Mouse (Mus musculus): ENCODE data around the gene Gsk3a. TPM values are rescaled to one million over a fixed set of nuclear protein-coding genes. Genes with fewer than 3 reads are reported as not detected.

The Gsk3a gene
- polyA plus RNA-seq (2014; fragmentation: Nextera tagmentation; extraction: Ambion mirVana): 20.7 and 26.0 TPM in 2 replicates

GRCm38 (mm10) chr7:25237249-25238014 lies at the start of gene Gsk3a:
TSS of gene Gsk3a (minus strand) at chr7:25237851.
- Histone ChIP-seq H3K4me2 (ENCODE audit: low read length) (peak within 1 kb of the TSS; percentile 80), H3K36me3 (ENCODE audit: control insufficient read depth, insufficient read depth, low read length) (peaks cover 20% of the 10 kb centered on the region), H3K9ac (replicated peaks; ENCODE audit: low read length) (peak within 1 kb of the TSS; percentile 95), H3K9me3 (ENCODE audit: control insufficient read depth, low read length) (no peaks in the 10 kb centered on the region), H3K27me3 (ENCODE audit: control insufficient read depth, insufficient read depth, low read length) (no peaks in the 10 kb centered on the region), H3K27ac (replicated peaks; ENCODE audit: low read depth, low read length) (peak within 1 kb of the TSS; percentile 81), H3K4me3 (replicated peaks; ENCODE audit: low read depth, low read length) (peak within 1 kb of the TSS; percentile 90), H3K4me1 (ENCODE audit: control insufficient read depth, insufficient read depth, low read length) (peaks cover 24% of the 10 kb centered on the region)
- ATAC-seq (ENCODE audit: low FRiP score, low TSS enrichment): peak; percentile 91
- WGBS: under 1% methylated on average over 76 of the region's 76 CpGs
- peak; percentile 99 for DNase-seq

GRCm38 (mm10) chr7:25286989-25287388 lies 49.3 kb upstream of the Gsk3a start:
- Histone ChIP-seq H3K4me1 (ENCODE audit: control insufficient read depth, insufficient read depth, low read length) (peaks cover 22% of the 10 kb centered on the region), H3K4me3 (replicated peaks; ENCODE audit: low read depth, low read length) (no peak overlapping the region)
- WGBS: 86% methylated on average over 8 of the region's 8 CpGs

GRCm38 (mm10) chr7:25285511-25286238 lies 48.0 kb upstream of the Gsk3a start:
- Histone ChIP-seq H3K36me3 (ENCODE audit: control insufficient read depth, insufficient read depth, low read length) (peaks cover 61% of the 10 kb centered on the region), H3K27me3 (ENCODE audit: control insufficient read depth, insufficient read depth, low read length) (no peaks in the 10 kb centered on the region), H3K4me3 (replicated peaks; ENCODE audit: low read depth, low read length) (no peak overlapping the region), H3K27ac (replicated peaks; ENCODE audit: low read depth, low read length) (0 out of 2 replicates have a peak overlapping the region, but pooled peaks have one; percentile 15), H3K4me1 (ENCODE audit: control insufficient read depth, insufficient read depth, low read length) (peaks cover 32% of the 10 kb centered on the region), H3K9ac (replicated peaks; ENCODE audit: low read length) (no peak overlapping the region), H3K4me2 (ENCODE audit: low read length) (no peak overlapping the region), H3K9me3 (ENCODE audit: control insufficient read depth, low read length) (no peaks in the 10 kb centered on the region)
- WGBS: 89% methylated on average over 20 of the region's 20 CpGs
- no peak for DNase-seq
- ATAC-seq (ENCODE audit: low FRiP score, low TSS enrichment): no peak

More at GRCm38 (mm10) chr7:25286989-25287388, 49.3 kb upstream of the Gsk3a start:
- H3K27ac ChIP-seq (replicated peaks; ENCODE audit: low read depth, low read length): no peak overlapping the region
- H3K9ac ChIP-seq (replicated peaks; ENCODE audit: low read length): no peak overlapping the region
- ATAC-seq (ENCODE audit: low FRiP score, low TSS enrichment): no peak
- H3K27me3 ChIP-seq (ENCODE audit: control insufficient read depth, insufficient read depth, low read length): no peaks in the 10 kb centered on the region
- H3K36me3 ChIP-seq (ENCODE audit: control insufficient read depth, insufficient read depth, low read length): peaks cover 74% of the 10 kb centered on the region
- no peak for DNase-seq
- no peaks in the 10 kb centered on the region for H3K9me3 ChIP-seq (ENCODE audit: control insufficient read depth, low read length)
- no peak overlapping the region for H3K4me2 ChIP-seq (ENCODE audit: low read length)

- peak overlapping the region; percentile 5; the same call in 1 of the 2 replicates for H3K4me3 ChIP-seq (replicated peaks; ENCODE audit: low read depth, low read length)
- no peaks in the 10 kb centered on the region for H3K27me3 ChIP-seq (ENCODE audit: control insufficient read depth, insufficient read depth, low read length)
- peak overlapping the region; percentile 78; the same call in 1 of the 2 replicates for H3K9ac ChIP-seq (replicated peaks; ENCODE audit: low read length)
- H3K4me1 ChIP-seq (ENCODE audit: control insufficient read depth, insufficient read depth, low read length): peaks cover 41% of the 10 kb centered on the region
- DNase-seq (peak; percentile 25), ATAC-seq (ENCODE audit: low FRiP score, low TSS enrichment) (no peak)
- peak overlapping the region; percentile 15; the same call in 1 of the 2 replicates for H3K27ac ChIP-seq (replicated peaks; ENCODE audit: low read depth, low read length)
- 69% methylated on average over 5 of the region's 5 CpGs for WGBS
- H3K4me2 ChIP-seq (ENCODE audit: low read length): peak overlapping the region; percentile 83
- peaks cover 52% of the 10 kb centered on the region for H3K36me3 ChIP-seq (ENCODE audit: control insufficient read depth, insufficient read depth, low read length)
- H3K9me3 ChIP-seq (ENCODE audit: control insufficient read depth, low read length): no peaks in the 10 kb centered on the region
Measured at GRCm38 (mm10) chr7:25284766-25285165, 47.1 kb upstream of the Gsk3a start.

- ATAC-seq (ENCODE audit: low FRiP score, low TSS enrichment) (no peak), DNase-seq (no peak)
- Histone ChIP-seq H3K36me3 (ENCODE audit: control insufficient read depth, insufficient read depth, low read length) (peaks cover 46% of the 10 kb centered on the region), H3K27ac (replicated peaks; ENCODE audit: low read depth, low read length) (peak overlapping the region; percentile 99), H3K4me3 (replicated peaks; ENCODE audit: low read depth, low read length) (peak overlapping the region; percentile 77), H3K27me3 (ENCODE audit: control insufficient read depth, insufficient read depth, low read length) (no peaks in the 10 kb centered on the region), H3K9me3 (ENCODE audit: control insufficient read depth, low read length) (no peaks in the 10 kb centered on the region), H3K9ac (replicated peaks; ENCODE audit: low read length) (peak overlapping the region; percentile 78), H3K4me1 (ENCODE audit: control insufficient read depth, insufficient read depth, low read length) (peaks cover 46% of the 10 kb centered on the region), H3K4me2 (ENCODE audit: low read length) (peak overlapping the region; percentile 83)
- WGBS: 80% methylated on average over 2 of the region's 2 CpGs
Measured at GRCm38 (mm10) chr7:25284171-25284570, 46.5 kb upstream of the Gsk3a start.

- Histone ChIP-seq H3K9ac (replicated peaks; ENCODE audit: low read length) (peak overlapping the region; percentile 78), H3K9me3 (ENCODE audit: control insufficient read depth, low read length) (no peaks in the 10 kb centered on the region), H3K27ac (replicated peaks; ENCODE audit: low read depth, low read length) (peak overlapping the region; percentile 99), H3K4me2 (ENCODE audit: low read length) (peak overlapping the region; percentile 83), H3K4me1 (ENCODE audit: control insufficient read depth, insufficient read depth, low read length) (peaks cover 46% of the 10 kb centered on the region), H3K27me3 (ENCODE audit: control insufficient read depth, insufficient read depth, low read length) (no peaks in the 10 kb centered on the region), H3K4me3 (replicated peaks; ENCODE audit: low read depth, low read length) (peak overlapping the region; percentile 77), H3K36me3 (ENCODE audit: control insufficient read depth, insufficient read depth, low read length) (peaks cover 40% of the 10 kb centered on the region)
- DNase-seq (peak; percentile 30), ATAC-seq (ENCODE audit: low FRiP score, low TSS enrichment) (no peak)
- WGBS: 16% methylated on average over 5 of the region's 5 CpGs
Measured at GRCm38 (mm10) chr7:25283637-25284036, 46.0 kb upstream of the Gsk3a start.

- peak overlapping the region; percentile 99 for H3K27ac ChIP-seq (replicated peaks; ENCODE audit: low read depth, low read length)
- ATAC-seq (ENCODE audit: low FRiP score, low TSS enrichment): no peak
Measured at GRCm38 (mm10) chr7:25282731-25283211, 45.1 kb upstream of the Gsk3a start.

GRCm38 (mm10) chr7:25281734-25282601 lies 44.3 kb upstream of the Gsk3a start:
- under 1% methylated on average over 75 of the region's 108 CpGs for WGBS
- H3K4me1 ChIP-seq (ENCODE audit: control insufficient read depth, insufficient read depth, low read length): peaks cover 53% of the 10 kb centered on the region

More at GRCm38 (mm10) chr7:25282731-25283211, 45.1 kb upstream of the Gsk3a start:
- Histone ChIP-seq H3K4me3 (replicated peaks; ENCODE audit: low read depth, low read length) (peak overlapping the region; percentile 77), H3K27me3 (ENCODE audit: control insufficient read depth, insufficient read depth, low read length) (no peaks in the 10 kb centered on the region), H3K4me1 (ENCODE audit: control insufficient read depth, insufficient read depth, low read length) (peaks cover 48% of the 10 kb centered on the region), H3K9ac (replicated peaks; ENCODE audit: low read length) (peak overlapping the region; percentile 78), H3K4me2 (ENCODE audit: low read length) (peak overlapping the region; percentile 83), H3K36me3 (ENCODE audit: control insufficient read depth, insufficient read depth, low read length) (peaks cover 32% of the 10 kb centered on the region), H3K9me3 (ENCODE audit: control insufficient read depth, low read length) (no peaks in the 10 kb centered on the region)
- WGBS: under 1% methylated on average over 36 of the region's 36 CpGs
- peak; percentile 62 for DNase-seq

More at GRCm38 (mm10) chr7:25281734-25282601, 44.3 kb upstream of the Gsk3a start:
- H3K27me3 ChIP-seq (ENCODE audit: control insufficient read depth, insufficient read depth, low read length): no peaks in the 10 kb centered on the region
- peak overlapping the region; percentile 99 for H3K27ac ChIP-seq (replicated peaks; ENCODE audit: low read depth, low read length)
- H3K9ac ChIP-seq (replicated peaks; ENCODE audit: low read length): peak overlapping the region; percentile 78
- ATAC-seq (ENCODE audit: low FRiP score, low TSS enrichment): peak; percentile 82
- H3K4me2 ChIP-seq (ENCODE audit: low read length): peak overlapping the region; percentile 83
- H3K4me3 ChIP-seq (replicated peaks; ENCODE audit: low read depth, low read length): peak overlapping the region; percentile 77
- H3K9me3 ChIP-seq (ENCODE audit: control insufficient read depth, low read length): no peaks in the 10 kb centered on the region
- DNase-seq: peak; percentile 99
- H3K36me3 ChIP-seq (ENCODE audit: control insufficient read depth, insufficient read depth, low read length): peaks cover 24% of the 10 kb centered on the region

Data from midbrain, embryonic 14.5 days (tissue).